Mouse (Mus musculus): ENCODE measurements around the gene Lpo.

The Lpo gene

DNA sequence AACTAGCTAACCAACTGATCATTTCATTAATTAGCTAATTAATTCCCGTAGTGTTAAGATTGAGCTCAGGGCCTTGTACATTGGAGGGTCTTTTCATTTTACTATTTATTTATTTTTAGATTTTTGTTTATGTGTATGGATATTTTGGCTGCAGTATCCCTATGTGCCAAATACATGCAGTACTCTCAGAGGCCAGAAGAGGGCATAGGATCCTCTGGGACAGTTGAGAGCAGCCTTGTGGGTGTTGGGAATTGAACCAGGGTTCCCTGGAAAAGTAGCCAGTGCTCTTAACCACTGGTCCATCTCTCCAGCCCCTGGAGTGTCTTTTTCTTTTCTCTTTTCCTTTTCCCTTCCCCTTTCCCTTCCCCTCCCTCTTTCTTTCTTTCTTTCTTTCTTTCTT, 22.6 kb downstream of the Lpo start:
- DNase-seq (ENCODE audit: low spot score in 2 of 2): no peak

DNA sequence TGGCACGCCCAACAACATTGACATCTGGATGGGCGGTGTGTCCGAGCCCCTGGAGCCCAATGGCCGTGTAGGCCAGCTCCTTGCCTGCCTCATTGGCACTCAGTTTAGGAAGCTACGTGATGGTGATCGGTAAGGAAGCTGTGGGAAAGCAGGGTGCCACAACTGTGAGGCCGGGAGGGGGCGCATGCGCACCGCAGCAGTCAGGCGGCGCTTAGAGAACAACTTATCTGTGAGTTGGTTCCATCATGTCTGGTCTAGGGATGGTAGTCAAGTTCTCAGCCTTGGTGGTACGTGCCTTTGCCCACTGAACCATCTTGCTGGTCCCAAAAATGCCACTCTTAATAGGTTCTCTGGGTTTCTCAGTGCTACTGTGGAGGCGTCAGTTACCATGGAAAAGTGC, 25.5 kb downstream of the Lpo start:
- DNase-seq (ENCODE audit: low spot score in 2 of 2): no peak

DNA sequence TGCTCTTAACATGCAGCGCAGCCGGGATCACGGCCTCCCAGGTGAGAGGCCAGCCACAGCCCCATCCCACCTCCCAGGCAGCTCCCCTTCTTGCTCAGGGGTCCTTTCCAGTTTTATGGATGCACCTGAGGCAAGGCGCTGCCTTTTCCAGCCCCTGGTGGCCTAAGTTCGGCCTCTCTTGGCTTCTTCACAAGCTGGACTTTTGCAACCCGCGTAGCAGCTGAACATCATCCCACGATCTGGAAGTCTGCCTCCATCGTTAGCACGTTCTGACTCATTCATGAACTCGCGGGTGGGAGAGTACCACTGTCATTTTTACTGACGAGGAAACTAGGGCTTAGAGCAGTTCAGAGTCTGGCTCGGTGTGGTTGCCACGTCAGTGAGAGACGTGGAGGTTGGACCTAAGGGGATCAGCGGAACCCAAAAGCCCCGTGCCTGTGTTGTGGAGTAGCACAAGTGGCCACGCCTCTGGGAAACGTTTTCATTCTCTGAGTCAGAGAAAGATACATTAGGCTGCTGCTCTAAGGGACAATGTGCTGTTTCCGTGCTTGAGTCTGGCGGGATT, 26.3 kb downstream of the Lpo start:
- peak; percentile 20 to 22 for DNase-seq (ENCODE audit: low spot score in 2 of 2)

DNA sequence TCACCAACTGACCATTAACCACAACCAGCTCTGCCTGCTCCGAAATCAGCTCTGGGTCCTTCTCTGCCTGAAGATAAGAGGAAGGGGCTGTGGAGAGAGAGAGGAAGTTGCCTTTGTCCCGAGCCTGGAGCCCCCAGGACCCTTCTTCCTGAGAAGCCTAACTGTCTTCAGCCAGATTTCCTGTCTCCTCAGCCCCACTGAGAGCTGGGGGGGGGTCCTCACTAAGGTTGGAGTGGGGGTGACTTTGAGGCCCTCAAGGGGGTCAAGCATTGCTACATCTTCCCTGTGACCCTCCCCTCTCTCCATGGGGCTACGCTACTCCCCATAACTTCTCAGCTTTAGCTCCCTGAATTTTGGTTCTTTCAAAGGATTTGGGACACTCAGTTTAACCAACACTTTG, 34.6 kb downstream of the Lpo start, which contains the start of gene Mpo:
Mpo (plus strand) TSS at position 122 of the 400 bp plus-strand sequence.
- DNase-seq (ENCODE audit: low spot score in 2 of 2): no peak

DNA sequence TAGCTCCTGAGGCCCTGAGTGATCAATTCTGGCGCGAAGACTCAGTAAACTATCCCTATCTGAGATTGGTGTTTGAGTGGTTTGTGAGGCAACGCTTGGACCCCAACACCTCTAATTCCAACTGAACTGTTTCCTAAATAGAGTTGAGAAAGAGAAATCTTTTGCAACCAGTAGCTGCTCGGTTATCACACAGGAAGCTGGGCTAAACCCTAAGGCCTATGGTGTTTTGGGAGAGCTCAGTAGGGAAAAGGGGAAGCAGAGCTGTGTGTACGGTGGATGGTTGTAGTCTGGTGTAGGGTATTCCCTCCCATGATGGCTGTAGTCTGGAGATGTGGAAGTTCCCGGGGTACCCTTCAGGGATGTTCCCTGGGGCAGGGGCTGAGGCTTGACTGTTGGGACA, 38.0 kb downstream of the Lpo start:
- DNase-seq (ENCODE audit: low spot score in 2 of 2): no peak

DNA sequence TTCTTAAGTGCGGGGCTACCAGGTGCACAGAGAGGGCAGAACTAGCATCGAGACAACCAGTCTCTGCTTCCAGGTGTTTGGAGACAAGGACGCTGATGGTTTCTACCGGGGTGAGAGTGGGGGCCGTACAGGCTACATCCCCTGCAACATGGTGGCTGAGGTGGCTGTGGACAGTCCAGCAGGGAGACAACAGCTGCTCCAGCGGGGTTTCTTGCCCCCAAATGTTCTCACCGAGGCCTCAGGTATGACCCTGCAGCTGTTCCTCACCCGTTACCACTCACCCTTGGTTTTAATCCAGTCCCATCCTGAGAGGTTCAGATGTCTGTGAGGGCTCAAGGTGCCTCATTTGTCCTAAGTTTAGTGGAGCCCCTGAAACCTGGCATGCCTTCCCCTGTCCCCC, 48.0 kb downstream of the Lpo start:
- DNase-seq (ENCODE audit: low spot score in 2 of 2): no peak

DNA sequence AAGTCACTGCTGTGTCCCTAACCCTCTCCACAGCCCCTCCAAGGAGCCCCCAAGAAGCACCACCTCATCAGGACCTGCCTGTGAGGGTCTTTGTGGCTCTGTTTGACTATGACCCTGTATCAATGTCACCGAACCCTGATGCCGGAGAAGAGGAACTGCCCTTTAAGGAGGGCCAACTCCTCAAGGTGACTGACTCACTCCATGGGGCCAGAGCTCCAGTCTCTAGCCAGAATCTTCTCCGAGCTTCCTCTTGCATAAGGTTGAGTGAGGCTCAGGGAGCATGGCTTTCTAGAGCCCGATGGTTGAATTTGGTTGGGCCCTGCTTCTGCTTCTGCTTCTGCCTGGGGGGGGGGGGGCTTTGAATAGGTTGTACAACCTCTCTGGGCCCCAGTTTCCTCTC, 48.7 kb downstream of the Lpo start:
- no peak for DNase-seq (ENCODE audit: low spot score in 2 of 2)

DNA sequence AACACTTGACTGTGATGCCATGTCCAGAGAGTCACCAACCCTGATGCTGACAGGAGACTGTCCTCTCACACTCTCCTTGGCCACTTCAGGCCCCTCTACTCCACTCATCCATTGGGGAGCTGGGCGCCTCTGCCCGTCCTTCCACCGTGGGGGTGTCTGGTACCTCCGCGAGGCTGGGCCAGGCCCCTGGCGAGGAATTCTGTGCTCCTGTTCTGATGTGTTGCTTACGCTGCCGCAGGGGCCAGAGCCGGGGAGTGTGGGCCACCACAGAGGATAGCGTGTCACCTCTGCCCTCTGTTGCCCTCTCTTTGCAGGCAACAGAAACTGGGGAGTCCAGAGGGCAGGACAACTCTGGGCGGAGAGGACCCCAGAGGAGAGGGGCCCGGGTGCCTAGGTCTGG, 49.2 kb downstream of the Lpo start:
- DNase-seq (ENCODE audit: low spot score in 2 of 2): no peak

DNA sequence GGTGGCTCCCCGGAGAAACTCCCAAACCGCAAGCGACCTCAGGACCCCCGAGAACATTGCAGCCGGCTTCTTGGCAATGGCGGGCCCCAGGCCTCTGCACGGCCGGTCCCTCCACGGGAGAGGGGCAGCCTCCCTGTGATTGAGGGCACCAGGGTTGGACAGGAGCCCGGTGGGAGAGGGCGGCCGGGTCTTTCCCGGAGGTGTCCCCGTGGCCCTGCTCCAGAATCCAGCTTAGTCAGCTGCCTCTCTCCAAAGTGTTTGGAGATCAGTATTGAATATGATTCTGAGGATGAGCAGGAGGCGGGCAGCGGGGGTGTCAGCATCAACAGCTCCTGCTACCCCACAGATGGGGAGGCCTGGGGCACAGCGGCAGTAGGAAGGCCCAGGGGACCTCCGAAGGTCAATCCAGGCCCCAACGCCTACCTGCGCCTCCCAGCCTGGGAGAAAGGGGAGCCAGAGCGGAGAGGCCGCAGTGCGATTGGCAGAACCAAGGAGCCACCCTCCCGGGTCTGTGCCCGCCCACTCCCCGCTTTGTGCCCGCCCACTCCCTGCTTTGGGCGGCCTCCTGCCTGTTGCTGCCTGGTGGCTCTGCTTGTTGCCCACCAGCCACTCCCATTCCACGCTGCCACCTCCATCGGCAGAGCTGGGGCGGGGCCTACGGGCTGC, 49.9 kb downstream of the Lpo start:
- DNase-seq (ENCODE audit: low spot score in 2 of 2): no peak

DNA sequence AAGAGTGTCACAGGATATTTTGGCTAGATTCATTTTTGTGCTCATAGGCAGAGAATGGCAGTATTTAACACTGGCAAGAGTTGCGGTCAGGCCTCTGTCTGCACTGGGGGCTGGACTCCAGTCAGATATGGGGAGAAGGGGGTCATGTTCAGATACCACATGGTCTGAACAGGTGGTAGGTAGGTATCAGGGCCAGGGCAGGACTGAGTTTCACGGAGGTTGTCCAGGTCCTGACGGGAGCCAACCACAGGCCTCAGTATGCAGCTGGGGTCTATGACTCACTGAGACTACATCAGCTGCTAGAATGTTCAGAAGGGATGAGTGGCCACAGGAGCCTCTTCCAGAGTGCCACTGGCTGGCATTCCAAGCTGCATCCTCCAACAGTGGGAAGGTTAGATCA, 55.7 kb downstream of the Lpo start:
- no peak for DNase-seq (ENCODE audit: low spot score in 2 of 2)

DNA sequence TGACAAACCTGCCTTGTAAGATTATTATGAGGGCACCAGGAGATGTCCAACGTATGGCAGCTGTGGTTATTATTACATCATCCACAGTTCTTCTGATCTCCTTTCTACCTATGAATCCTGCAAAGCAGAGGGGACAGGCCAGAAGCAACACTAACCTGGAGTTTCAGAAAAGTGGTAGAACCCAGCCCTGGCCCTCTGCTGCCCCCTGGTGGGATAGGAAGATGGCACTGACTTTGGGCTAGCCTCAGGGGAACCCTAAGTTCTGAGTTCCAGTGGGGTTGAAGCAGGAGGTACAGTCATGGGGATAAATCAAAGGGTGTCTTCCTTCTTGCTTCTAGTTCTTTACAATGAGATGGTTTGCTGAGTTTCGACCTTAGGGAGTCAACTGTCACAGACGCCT, 57.1 kb downstream of the Lpo start:
- DNase-seq (ENCODE audit: low spot score in 2 of 2): peak in 1 of 2 experiments; percentile 46

DNA sequence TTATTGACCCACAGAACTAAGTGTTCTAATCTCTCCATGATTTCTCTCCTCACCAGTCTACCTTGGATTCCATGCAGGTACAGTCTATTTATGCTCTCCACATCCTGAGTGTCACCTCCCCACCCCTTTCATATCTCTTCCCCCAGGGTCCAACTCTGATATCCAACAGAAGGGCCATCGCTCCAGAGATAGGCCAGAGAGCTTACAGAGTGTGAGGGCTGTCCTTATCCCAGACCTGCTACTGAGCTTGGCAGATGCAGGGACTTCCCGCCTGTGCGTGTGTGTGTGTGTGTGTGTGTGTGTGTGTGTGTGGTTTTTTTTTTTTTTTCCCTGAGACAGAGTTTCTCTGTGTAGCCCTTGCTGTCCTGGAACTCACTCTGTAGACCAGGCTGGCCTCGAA, 59.3 kb downstream of the Lpo start:
- no peak for DNase-seq (ENCODE audit: low spot score in 2 of 2)

DNA sequence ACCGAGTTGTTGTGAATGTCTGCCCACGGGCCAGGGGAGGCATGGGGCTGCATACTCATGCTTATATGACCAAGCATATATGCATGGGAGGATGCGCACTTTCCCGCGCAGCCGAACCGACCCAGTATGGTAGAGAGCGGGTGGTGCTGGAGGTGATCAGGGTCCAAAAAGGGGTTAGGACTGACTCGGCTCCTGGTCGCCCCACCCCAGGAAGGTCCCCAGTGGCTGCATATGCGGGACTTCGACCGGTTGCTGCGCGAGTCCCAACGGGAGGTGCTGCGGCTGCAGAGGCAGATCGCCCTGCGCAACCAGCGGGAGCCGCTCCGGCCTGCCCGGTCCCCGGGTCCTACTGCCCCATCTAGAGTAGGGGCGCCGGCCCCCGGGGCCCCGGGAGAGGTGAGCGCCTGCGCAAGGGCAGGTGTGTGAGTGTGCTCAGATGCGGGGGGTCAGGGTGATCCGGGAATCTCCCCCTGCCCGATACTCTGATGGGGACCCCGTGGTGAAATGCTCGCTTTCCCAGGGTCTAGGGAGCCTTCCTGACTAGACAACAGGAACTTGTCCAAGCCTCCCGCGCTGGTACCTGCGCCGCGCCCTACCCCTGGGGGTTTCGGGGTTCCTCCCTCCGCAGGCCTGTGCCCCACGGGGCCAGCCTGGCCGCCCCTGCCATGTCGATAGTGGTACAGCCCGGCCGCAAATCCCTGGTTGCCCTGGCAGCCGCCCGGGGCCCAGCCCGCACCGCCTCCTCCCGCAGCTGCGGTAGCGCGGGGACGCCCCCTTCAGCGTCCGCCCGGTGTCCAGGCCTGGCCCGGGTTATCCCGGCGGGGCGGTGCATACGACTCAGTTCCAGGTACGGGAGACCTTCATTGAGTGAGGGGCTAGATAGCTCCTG, 63.9 kb downstream of the Lpo start:
- no peak for DNase-seq (ENCODE audit: low spot score in 2 of 2)

DNA sequence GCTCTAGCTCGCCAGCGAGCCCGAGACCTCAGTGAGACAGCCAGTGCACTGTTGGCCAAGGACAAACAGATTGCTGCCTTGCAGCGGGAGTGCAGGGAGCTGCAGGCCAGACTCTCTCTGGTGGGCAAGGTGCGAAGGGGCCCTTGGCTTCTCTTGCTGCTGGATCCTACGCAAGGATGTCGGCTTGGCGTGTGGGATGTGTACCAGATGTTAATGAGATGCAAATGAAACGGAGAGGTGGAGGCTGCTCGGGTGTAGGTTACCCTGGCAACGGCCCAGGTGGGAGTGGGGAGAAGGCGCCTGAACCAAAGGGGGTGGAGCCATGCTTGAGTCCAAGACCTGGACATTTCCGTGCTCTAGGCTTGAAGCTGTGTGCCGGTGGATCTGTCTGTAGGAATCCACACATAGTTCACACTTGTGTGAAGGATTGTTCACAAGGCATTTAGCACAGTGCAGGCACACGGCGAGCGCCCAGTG, 64.5 kb downstream of the Lpo start:
- DNase-seq (ENCODE audit: low spot score in 2 of 2): no peak

DNA sequence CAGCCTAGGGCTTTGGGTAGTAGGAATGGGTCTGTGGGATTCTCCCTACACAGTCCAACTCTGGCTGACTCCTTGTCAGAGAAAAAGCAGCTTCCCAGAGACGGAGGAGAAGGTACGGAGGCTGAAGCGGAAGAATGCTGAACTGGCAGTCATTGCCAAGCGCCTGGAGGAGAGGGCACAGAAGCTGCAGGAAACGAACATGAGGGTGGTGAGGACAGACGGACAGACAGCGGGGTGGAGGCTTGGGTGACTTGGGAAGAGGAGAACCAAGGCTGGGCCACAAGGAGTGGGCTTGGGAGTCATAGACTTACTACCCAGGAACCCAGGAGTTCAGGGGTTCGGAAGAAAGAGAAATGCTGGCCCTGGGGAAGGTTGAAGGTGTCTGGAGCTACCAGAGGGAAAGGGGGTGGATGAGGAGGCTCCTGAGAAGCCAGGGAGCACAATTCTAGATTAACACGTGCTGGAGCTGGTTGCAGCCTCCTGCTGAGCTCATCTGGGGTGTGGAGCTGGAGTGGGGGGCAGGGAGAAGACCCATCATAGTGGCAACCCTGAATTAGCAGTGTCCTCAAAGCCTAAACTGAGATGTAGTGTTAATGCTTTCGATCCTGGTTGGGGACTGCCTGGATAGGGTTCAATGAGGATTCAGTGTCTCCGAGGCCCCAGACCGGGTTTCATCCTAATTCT, 65.2 kb downstream of the Lpo start:
- DNase-seq (ENCODE audit: low spot score in 2 of 2): no peak

DNA sequence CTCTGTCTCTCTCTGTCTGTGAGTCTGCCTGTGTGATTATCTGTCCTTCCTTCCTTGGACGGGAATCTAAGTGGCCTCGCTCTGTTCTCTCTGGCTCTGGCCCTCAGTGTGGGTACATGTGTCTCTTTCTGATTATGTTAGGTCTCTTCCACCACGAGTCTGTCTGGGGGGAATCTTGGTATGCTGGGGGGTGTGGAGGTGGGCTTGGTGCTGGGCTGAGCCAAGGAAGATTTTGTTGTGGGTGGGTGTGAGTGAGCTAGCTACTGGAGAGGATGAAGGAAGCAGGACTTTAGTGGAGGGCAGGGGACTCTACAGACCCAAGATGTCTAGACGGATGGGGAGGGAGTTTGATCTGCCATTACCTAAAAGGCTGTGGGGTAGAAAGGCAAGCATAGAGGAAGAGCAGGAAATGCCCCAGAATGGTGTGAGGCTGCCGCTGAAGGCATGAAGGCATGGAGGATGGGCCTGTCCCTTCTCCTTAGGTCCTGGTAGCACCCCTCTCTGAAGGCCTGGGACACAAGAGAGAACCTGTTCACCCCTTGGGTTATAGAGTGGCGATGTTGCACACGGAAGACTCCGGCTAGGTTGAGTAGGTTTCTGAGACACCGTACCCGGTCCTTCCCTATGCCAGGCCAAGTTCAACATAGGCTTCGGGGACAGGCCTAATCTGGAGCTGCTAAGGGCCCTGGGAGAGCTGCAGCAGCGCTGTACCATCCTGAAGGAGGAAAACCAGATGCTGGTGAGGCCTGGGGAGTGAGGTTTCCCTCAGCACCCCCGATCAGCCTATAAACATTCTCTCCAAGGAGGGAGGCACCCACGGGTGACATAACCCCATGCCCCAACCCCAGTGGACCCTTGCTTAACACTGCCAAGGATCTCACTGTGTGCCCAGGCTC, 66.0 kb downstream of the Lpo start:
- DNase-seq (ENCODE audit: low spot score in 2 of 2): no peak

DNA sequence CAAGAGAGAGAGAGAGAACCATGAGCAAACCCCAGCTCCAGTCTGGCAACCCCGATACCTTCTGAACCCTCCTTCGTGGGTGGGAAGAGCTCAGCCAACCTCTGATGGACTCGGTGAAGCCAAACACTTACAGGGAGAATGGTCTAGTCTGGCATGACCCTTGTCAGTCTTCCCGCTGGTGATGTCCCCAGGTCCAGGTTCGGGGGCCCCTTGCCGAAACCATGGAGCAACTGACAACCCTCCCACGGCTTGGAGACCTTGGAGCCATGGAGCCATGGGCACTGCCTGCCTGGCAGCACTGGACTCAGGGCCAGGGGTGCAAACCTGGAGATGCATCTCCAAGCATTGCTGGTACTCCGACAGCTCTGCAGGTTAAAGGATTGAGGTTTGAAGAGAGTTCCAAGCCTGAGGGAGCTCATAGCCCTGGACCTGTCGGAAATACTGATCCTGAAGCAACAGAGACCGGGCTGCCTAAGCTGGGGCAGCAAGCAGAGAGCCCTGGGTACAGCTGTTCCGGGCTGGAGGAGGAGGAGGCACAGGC, 66.8 kb downstream of the Lpo start:
- no peak for DNase-seq (ENCODE audit: low spot score in 2 of 2)

DNA sequence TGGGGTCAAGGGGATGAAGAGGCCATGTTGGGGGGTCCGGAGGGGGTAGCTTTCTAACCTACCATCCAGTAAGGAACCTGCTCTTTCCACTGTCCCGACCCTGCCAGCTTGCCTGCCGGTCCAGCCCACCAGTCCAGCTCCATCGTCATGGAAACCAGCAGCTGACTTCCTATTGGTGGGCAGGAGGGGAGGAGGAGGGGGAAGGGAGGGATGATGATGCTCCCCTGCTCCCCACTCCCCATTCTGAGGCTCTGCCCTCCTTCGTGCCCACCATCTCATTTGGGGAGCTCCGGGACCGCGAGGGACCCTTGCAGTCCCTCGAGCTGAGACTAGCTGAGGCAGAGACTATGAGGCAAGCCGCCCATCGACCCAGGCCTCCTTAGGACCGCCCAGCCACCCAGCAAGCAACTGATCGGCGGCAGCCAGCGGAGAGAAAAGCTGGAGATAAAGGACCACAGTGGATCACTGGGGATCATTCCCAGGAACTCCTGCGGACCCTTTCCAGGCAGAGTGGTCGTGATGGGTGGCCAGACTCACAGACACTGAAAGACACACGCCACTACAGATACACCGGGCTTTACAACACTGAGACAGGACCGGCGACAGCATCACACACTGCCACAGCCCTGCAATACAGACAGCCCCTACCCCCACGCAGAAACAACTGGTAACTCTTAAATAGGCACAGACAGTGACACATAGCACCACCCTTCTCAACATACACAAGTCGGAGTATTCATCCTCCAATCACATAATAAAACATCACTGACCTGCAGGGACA, 67.6 kb downstream of the Lpo start, which contains the start of gene Tspoap1:
Tspoap1 (plus strand) TSS at position 241 of the 781 bp plus-strand sequence.
- no peak for DNase-seq (ENCODE audit: low spot score in 2 of 2)

DNA sequence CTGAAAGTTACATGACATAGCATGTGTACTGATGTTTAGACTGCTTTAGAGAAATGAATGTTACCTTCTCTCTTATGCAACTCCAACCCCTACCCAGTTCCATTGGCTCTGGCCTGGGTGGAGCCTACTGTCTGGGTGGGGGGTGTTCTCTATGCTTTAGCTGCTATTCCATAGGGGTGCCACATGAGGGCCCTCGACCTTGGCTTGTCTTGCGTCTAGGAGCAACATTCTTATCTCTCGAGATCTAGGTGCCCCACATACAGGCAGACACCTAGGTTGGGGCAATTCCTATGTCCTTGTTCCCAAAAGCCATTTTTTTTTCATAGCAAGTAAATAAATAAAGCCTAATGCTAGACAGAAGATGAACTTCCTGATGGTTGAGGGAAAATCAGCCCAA, 68.5 kb downstream of the Lpo start:
- DNase-seq (ENCODE audit: low spot score in 2 of 2): no peak
